Mouse (Mus musculus) 3134 (cell line): ENCODE measurements around the gene Mug1.
"Not testable (repeated sequence)": the region's sequence is repeated elsewhere in the genome, so short reads cannot be mapped to it uniquely, and the experiment has no call there.

Experiments used
- DNase-seq: peaks from one replicate; pipeline ENCODE4 v3.0.0-alpha.2; 2011; ENCODE audit warnings: low spot score; ENCODE audit not compliant: insufficient read length; ENCODE audit errors: extremely low read depth

Gene Mug1

DNA sequence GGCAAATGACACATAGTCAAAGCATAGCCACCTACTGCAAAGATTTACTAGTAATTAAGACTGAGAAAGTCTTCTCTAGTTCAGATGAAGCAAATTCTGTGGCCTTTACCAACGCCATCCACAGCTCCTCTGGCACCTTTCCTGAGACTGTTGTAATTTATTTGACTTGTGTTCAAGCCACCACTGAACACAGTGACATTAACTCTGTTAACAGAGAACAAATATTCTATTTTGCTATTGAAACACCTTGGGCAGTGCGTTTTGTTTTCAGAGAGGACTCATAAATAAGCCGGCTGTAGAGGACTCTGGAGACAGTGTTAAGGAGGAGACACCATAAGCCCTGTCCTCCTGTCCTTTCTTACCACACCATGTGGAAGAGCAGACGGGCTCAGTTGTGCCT lies at the start of gene Mug1:
Mug1 (plus strand) TSS at position 271 of the 400 bp plus-strand sequence.
- not testable (repeated sequence) for DNase-seq

DNA sequence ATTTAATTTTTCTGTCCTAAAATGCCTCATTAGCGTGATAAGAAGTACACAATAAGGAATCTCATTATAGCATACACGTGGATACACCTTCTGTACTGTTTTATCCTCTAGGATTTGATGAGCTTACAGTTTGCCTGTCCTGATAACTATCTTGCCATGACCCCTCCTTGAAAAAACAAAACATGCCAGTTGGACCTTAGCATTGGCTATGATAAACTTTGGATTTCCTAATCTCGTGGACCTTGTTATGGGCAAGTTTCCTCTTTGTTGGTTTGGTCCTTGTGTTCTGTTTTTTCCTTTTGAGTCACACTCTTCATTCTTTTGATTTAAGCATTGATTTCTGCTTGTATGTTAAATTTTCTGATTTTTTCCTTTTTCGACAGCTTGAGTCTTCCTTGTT lies 10.3 kb upstream of the Mug1 start:
- no peak for DNase-seq

DNA sequence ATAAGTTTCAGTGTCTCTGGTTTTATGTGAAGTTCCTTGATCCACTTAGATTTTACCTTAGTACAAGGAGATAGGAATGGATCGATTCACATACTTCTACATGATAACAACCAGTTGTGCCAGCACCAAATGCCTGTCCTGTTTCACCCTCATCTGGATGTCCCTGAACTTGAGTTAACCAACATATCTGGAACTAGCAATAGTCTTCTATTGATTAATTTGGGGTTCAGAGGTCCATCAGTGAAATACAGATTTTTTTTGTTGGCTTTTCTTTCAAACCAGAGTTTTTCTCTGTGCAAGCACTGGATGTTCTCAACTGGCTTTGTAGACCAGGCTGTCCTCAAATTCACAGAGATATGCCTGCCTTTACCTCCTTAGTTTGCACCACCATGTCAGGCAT lies 2.0 kb upstream of the Mug1 start:
- no peak for DNase-seq

DNA sequence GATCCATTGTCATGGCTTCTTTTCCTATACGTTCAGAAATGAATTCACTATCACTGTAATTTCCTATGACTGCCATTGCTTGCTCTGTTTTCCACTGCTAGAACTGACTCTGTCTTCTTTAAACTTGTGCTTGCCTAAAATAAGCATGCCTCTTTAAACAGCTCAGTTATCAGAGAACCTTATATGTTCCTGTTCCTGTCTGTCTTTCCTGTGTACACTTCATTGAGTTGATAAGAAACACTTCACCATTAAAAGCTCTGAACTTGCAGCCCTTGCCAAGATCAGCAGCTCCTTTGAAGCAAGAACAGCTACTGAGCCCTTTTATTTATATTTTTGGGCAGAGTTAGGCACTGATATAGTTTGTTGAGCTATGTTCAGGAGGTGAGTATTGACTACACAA lies 10.0 kb downstream of the Mug1 start:
- DNase-seq = no peak
